Mouse (Mus musculus): Measurements from ENCODE around the gene Dhx15.
"Not testable (repeated sequence)": the region's sequence is repeated elsewhere in the genome, so short reads cannot be mapped to it uniquely, and the experiment has no call there.

Gene Dhx15

GRCm38 (mm10) chr5:52190371-52191179 is at the start of gene Dhx15:
Gene Dhx15, minus strand, starts transcription at chr5:52190514.
- peak; percentile 96 to 97 for DNase-seq (ENCODE audit: low spot score in 2 of 2)

DNA sequence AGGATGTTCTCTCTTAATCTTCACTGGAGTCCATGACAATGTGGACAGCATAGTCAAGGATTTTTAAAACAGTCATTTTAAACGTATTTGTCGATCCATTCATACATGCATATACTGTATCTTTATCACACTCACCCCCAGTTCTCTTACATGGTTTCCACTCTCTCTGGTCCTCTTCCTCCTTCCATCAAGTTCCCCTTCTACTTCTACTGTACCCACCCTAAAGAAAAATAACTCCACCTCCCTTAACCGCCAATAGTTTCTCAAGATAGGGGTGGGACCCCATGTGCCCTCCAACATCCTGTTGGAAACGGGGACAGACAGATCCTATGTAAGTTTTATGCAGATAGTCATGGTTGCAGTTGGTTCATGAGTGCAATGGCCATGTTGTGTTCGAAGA is 48.6 kb upstream of the Dhx15 start:
- DNase-seq (ENCODE audit: low spot score in 2 of 2): no peak

- DNase-seq (ENCODE audit: low spot score in 2 of 2): no peak
These were observed 47.8 kb upstream of the Dhx15 start for GRCm38 (mm10) chr5:52237956-52238735.

DNA sequence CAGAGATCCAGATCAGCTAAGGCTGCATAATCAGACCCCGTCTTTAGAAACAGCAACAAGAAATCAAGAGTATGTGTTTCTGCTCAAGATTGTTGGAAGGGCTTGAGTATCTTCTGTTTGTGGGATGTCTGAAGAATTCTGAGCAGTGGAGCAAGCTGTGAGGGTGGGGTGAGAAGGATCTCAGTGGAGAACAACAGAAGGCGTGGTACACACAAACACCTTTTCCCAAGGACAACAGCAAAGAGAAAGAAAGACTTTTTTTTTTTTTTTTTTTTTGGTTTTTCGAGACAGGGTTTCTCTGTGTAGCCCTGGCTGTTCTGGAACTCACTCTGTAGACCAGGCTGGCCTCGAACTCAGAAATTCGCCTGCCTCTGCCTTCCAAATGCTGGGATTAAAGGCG is 46.3 kb upstream of the Dhx15 start:
- DNase-seq (ENCODE audit: low spot score in 2 of 2): not testable (repeated sequence)

DNA sequence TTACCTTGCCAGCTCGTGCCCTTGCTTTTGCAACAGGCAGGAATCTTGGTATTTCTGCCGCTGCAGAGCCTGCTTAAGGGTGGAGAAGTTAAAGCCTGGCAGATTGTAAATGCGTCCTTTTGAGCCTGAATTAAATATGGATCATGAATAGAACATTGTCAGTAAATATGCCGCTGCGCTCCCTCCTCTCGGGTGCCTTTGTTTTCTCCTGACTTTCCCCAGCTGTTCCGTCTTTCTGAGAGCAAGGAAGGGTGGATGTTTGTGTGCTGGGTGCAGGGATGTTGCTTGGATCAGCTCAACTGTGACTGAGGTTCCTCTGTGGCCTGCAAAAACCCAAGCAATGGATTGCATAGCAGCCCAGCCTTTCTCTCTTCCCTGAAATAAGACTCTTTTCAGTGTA is 44.3 kb upstream of the Dhx15 start:
- no peak for DNase-seq (ENCODE audit: low spot score in 2 of 2)

- DNase-seq (ENCODE audit: low spot score in 2 of 2): no peak
These were observed 43.6 kb upstream of the Dhx15 start for GRCm38 (mm10) chr5:52233891-52234290.

DNA sequence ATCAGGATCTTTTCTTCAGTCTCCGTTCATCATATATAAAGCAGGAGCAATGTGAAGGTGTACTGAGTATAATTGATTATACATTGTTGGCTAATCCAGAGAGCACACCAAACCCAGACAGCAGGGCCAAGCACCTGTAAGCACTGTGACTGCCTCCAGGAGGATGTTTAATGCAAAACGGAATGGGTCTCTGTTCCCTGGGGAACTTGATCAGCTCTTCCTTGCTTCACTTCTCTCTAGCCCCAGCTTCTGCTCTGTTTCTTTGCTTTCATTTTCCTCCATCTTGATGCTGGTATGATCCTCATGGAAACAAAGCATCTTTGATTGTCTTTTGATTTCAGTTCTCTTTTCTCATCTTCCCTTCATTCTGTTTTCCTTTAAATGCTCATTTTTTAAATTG is 42.3 kb upstream of the Dhx15 start:
- DNase-seq (ENCODE audit: low spot score in 2 of 2): no peak

DNA sequence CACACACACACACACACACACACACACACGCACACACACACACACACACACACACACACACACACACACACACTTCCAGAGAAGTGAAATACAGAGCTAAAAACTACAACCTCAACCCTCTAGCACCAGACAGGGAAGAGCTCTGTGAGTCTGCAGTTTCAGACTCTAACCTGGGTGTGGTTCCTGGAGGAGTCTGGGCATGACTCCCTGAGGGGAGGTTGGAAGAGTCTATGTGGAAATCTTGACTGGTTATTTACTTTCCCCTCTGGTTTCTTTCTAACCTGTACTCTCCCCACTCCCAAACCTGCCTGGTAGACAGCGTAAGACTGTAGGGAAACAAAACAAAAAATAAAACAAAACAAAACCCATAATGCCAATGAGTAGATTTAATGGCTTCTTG is 41.9 kb upstream of the Dhx15 start:
- DNase-seq (ENCODE audit: low spot score in 2 of 2): no peak

GRCm38 (mm10) chr5:52230466-52230865 is 40.2 kb upstream of the Dhx15 start:
- DNase-seq (ENCODE audit: low spot score in 2 of 2): no peak

DNA sequence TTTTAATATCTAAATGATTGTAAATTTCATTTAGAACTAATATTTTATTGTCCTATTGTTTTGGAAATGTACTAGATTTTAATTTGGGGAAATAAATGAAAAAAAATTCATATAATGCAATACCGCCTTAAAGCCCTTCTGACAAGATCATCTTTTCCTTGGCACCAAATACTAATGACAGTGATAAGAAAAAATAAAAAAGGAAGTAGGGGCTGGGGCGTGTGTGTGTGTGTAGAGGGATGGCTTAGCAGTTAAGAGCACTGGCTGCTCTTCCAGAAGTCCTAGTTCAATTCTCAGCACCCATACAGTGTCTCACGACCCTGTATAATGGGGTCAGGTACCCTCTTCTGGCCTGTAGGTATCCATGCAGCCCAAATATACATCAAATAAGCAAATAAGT is 36.4 kb upstream of the Dhx15 start:
- no peak for DNase-seq (ENCODE audit: low spot score in 2 of 2)

DNA sequence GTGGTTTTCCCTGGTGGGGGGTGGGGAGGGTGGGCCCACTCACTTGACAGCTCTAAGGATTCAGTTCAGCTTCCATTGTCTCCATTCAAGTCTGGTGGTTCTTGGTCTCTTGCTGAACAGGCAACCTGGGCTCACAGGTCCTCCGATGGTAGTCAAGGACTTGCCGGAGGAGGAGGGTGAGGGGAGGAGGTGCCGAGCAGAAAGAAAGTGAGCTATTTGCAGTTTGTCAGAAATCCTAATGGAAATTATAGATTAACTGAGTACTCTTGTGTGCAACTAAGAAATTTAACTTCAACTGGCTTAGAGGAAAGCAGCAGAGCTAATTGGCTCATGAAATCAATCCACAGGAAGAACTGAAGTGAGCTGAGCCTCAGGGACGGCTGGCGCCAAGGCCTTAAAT is 31.3 kb upstream of the Dhx15 start:
- no peak for DNase-seq (ENCODE audit: low spot score in 2 of 2)

GRCm38 (mm10) chr5:52220013-52220804 is 29.9 kb upstream of the Dhx15 start:
- no peak for DNase-seq (ENCODE audit: low spot score in 2 of 2)

- no peak for DNase-seq (ENCODE audit: low spot score in 2 of 2)
These were observed 27.9 kb upstream of the Dhx15 start for GRCm38 (mm10) chr5:52218238-52218637.

DNA sequence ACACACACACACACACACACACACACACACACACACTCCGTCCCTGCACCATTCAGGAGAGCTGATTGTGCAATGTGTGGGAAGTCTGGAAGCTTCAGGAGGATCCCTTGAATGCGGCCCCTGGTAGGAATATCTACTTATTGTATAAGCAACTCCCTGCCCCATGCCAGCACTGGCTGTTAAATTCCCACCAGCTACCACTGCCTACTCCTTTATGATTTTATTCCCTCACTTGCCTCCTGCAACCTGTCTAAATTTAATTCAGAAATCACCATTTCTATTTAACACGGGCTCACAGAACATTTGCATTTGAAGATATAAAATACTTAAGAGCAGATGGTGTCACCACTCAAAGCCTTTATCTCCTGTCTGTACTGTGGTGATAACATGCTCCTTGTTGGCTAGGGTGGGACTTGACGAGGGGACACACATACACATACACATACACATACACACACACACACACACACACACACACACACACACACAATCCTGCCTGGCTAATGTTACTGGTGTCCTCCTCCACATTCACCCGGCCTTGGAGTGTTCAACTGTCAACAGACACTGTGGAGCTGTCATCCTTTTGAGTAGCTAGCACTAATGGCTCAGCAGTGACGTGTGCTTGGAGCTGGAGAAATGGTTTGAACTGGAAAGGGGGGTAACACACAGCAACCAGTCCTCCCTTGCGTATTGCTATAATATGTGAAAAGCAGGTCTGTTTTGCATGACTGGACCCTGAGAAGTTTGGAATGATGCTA is 23.0 kb upstream of the Dhx15 start:
- DNase-seq (ENCODE audit: low spot score in 2 of 2): peak in 1 of 2 experiments; percentile 37

- DNase-seq (ENCODE audit: low spot score in 2 of 2): no peak
These were observed 810 bp upstream of the Dhx15 start for GRCm38 (mm10) chr5:52191180-52191468.

DNA sequence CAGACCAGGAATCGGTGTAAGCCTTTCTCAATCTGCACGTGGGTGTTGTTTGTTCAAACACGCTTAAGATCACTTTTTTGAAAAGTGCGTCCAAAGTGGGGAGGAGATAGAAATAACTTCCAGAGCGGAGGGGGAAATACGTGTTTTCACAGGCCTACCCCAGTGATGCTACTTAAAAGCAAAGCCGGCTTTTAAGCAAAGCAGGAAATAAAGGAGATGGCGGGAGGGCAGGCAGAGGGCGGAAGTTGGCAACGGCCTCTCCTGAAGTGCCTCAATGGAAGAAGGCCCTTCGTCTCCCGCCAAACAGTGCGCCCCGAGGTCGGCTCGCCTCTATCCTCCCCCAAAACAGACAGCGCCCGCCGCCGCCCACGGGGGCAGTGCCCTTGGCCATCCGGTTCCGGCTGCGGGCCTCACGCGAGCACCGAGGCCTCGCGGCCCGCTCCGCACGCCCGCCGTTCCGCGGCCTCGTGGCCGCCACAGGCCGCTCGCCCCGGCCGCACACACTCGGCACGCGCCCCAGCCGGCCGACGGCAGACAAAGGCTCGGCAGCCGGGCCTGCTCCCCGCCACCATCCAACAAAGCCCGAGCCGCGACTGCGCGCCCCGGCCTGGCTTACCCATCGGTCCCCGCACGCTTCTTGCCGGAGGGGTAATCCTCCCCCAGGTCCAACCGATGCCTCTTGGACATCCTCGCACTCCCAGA is 499 bp downstream of the Dhx15 start:
- DNase-seq (ENCODE audit: low spot score in 2 of 2): peak; percentile 60 to 64

GRCm38 (mm10) chr5:52188206-52188605 is 2.1 kb downstream of the Dhx15 start:
- DNase-seq (ENCODE audit: low spot score in 2 of 2): no peak

DNA sequence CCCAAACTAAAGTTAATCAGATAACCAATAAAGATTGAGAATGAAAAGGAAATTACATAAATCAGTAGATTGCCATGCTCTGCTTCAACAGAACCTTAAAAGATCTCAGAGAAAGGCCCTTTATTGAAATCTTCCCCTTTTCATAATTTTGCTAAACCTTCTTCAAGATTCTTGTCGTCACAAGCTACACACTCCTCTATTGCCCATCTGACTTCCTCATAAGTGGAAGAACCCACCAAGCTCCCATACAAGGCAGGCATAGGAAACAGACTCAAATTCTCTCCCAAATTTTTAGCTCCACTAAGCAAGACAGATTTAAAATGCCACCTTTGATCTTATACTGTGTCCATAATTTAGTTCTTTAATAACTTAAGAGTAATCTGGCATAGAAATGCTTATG is 13.0 kb downstream of the Dhx15 start:
- DNase-seq (ENCODE audit: low spot score in 2 of 2): no peak

- no peak for DNase-seq (ENCODE audit: low spot score in 2 of 2)
These were observed 21.8 kb downstream of the Dhx15 start for GRCm38 (mm10) chr5:52168468-52168867.

- DNase-seq (ENCODE audit: low spot score in 2 of 2): no peak
These were observed 41.2 kb downstream of the Dhx15 start for GRCm38 (mm10) chr5:52149138-52149537.

- DNase-seq (ENCODE audit: low spot score in 2 of 2): no peak
These were observed 43.2 kb downstream of the Dhx15 start for GRCm38 (mm10) chr5:52147141-52147540.
